Mouse (Mus musculus) right cerebral cortex, postnatal 4 days (tissue): ENCODE measurements around the gene Emilin2.

Experiments used
- DNase-seq: peaks from one replicate; pipeline ENCODE4 v3.0.0-alpha.2; 2022

The Emilin2 gene

GRCm38 (mm10) chr17:71263136-71263535 lies 48.6 kb downstream of the Emilin2 start:
- DNase-seq, result no peak

- DNase-seq, result no peak
Measured at GRCm38 (mm10) chr17:71260658-71261057, 51.1 kb downstream of the Emilin2 start.

GRCm38 (mm10) chr17:71259727-71260126 lies 52.1 kb downstream of the Emilin2 start:
- DNase-seq, result no peak

- no peak for DNase-seq
Measured at GRCm38 (mm10) chr17:71256806-71257536, 54.8 kb downstream of the Emilin2 start.

- DNase-seq, result no peak
Measured at GRCm38 (mm10) chr17:71256068-71256615, 55.6 kb downstream of the Emilin2 start.

- DNase-seq, result no peak
Measured at GRCm38 (mm10) chr17:71254736-71255135, 57.0 kb downstream of the Emilin2 start.

- no peak for DNase-seq
Measured at GRCm38 (mm10) chr17:71254106-71254505, 57.7 kb downstream of the Emilin2 start.

- no peak for DNase-seq
Measured at GRCm38 (mm10) chr17:71253391-71253790, 58.4 kb downstream of the Emilin2 start.

GRCm38 (mm10) chr17:71252101-71252500 lies 59.7 kb downstream of the Emilin2 start:
- DNase-seq, result no peak

- no peak for DNase-seq
Measured at GRCm38 (mm10) chr17:71251601-71252001, 60.2 kb downstream of the Emilin2 start.

- no peak for DNase-seq
Measured at GRCm38 (mm10) chr17:71250819-71251600, 60.8 kb downstream of the Emilin2 start.

- no peak for DNase-seq
Measured at GRCm38 (mm10) chr17:71250046-71250445, 61.7 kb downstream of the Emilin2 start.

GRCm38 (mm10) chr17:71248963-71249362 lies 62.8 kb downstream of the Emilin2 start:
- DNase-seq, result no peak

- no peak for DNase-seq
Measured at GRCm38 (mm10) chr17:71246022-71246421, 65.8 kb downstream of the Emilin2 start.

GRCm38 (mm10) chr17:71245133-71245532 lies 66.6 kb downstream of the Emilin2 start:
- DNase-seq, result no peak

GRCm38 (mm10) chr17:71242666-71243065 lies 69.1 kb downstream of the Emilin2 start:
- no peak for DNase-seq

- no peak for DNase-seq
Measured at GRCm38 (mm10) chr17:71240811-71241210, 71.0 kb downstream of the Emilin2 start.

GRCm38 (mm10) chr17:71238494-71238893 lies 73.3 kb downstream of the Emilin2 start:
- no peak for DNase-seq

GRCm38 (mm10) chr17:71235229-71235958 lies 76.4 kb downstream of the Emilin2 start:
- no peak for DNase-seq

GRCm38 (mm10) chr17:71234041-71234594 lies 77.7 kb downstream of the Emilin2 start:
- DNase-seq, result no peak

- DNase-seq, result no peak
Measured at GRCm38 (mm10) chr17:71233210-71233609, 78.6 kb downstream of the Emilin2 start.

GRCm38 (mm10) chr17:71231998-71232397 lies 79.8 kb downstream of the Emilin2 start:
- DNase-seq, result no peak
